Mouse (Mus musculus) CH12.LX (cell line): ENCODE measurements around the gene Ncf4.

Experiments
- CTCF ChIP-seq, 2 experiments: IDR thresholded peaks in 1 of 2; conservative IDR thresholded peaks in 1 of 2; 2 replicates each; pipeline ENCODE4 v1.5.1; 2011 to 2012; ENCODE audit warnings: low read depth in 2 of 2, low read length in 2 of 2, improper control_type of control experiment in 1 of 2, inconsistent platforms in 1 of 2, mild to moderate bottlenecking in 1 of 2, moderate library complexity in 1 of 2
- ELF1 ChIP-seq: IDR thresholded peaks from 2 replicates; pipeline ENCODE4 v1.6.1; 2014; ENCODE audit warnings: low read depth, mild to moderate bottlenecking, inconsistent platforms, low read length, improper control_type of control experiment
- EP300 ChIP-seq: IDR thresholded peaks from 2 replicates; pipeline ENCODE4 v1.6.1; 2011; ENCODE audit warnings: low read length, improper control_type of control experiment
- MAFK ChIP-seq: IDR thresholded peaks from 2 replicates; pipeline ENCODE4 v1.6.1; 2011; ENCODE audit warnings: low read length, improper control_type of control experiment; ENCODE audit not compliant: insufficient replicate concordance
- MAZ ChIP-seq: IDR thresholded peaks from 2 replicates; pipeline ENCODE4 v1.6.1; 2012; ENCODE audit warnings: low read depth, mild to moderate bottlenecking, inconsistent platforms, low read length, improper control_type of control experiment, moderate library complexity
- MXI1 ChIP-seq: IDR thresholded peaks from 2 replicates; pipeline ENCODE4 v1.6.1; 2011; ENCODE audit warnings: mild to moderate bottlenecking, low read depth, low read length, improper control_type of control experiment
- MYC ChIP-seq: IDR thresholded peaks from 2 replicates; pipeline ENCODE4 v1.6.1; 2011; ENCODE audit warnings: low read depth, mild to moderate bottlenecking, improper control_type of control experiment, low read length
- RAD21 ChIP-seq: IDR thresholded peaks from 2 replicates; pipeline ENCODE4 v1.6.1; 2011; ENCODE audit warnings: low read depth, mild to moderate bottlenecking, low read length, improper control_type of control experiment, moderate library complexity
- RCOR1 ChIP-seq: conservative IDR thresholded peaks from 2 replicates; pipeline ENCODE4 v1.6.1; 2012; ENCODE audit warnings: low read depth, mild to moderate bottlenecking, inconsistent platforms, low read length, improper control_type of control experiment
- SIN3A ChIP-seq: IDR thresholded peaks from 2 replicates; pipeline ENCODE4 v1.6.1; 2012; ENCODE audit warnings: low read length, improper control_type of control experiment, inconsistent platforms
- TCF12 ChIP-seq: IDR thresholded peaks from 2 replicates; pipeline ENCODE4 v1.6.1; 2014; ENCODE audit warnings: low read depth, mild to moderate bottlenecking, inconsistent platforms, low read length, improper control_type of control experiment
- USF1 ChIP-seq: IDR thresholded peaks from 2 replicates; pipeline ENCODE4 v1.6.1; 2014; ENCODE audit warnings: low read depth, mild to moderate bottlenecking, inconsistent platforms, low read length, improper control_type of control experiment
- ZC3H11A ChIP-seq: IDR thresholded peaks from 2 replicates; pipeline ENCODE4 v1.6.1; 2012; ENCODE audit warnings: low read depth, mild to moderate bottlenecking, inconsistent platforms, low read length, improper control_type of control experiment

DNA sequence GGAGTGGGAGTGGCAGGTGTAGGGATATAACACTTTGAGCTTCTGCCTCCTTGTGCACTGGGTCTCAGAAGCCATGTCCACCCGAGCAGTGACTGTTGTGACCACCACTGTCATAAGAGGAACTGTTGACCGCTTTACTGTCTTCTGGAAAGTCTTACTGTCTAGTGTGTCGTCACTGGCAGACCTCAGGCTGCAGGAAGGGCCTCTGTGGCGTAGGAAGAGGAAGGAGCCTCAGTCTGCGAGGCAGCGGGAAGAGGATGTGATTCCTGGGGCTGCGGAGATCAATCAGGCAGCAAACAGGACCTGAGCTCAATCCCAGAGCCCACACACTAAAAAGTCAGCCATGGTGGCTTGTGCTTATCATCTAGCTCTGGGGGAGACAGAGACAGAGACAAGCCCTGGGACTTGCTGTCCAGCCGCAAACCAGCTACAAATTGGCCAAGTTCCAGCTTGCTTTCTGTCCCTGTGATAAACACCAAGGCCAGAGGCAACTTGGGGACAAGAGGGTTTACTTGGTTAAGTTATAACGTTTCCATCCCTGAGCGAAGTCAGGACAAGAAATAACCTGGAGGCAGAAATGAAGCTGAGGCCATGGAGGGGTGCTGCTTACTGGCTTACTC lies 13.8 kb downstream of the Ncf4 start:
- TF ChIP-seq CTCF (conservative IDR thresholded peaks at IDR 0.05 in 1 of 2, IDR thresholded peaks at IDR 0.05 in 1 of 2; ENCODE audit: low read depth in 2 of 2, low read length in 2 of 2) (no peak), RCOR1 (no peak), TCF12 (no peak), MXI1 (no peak), USF1 (no peak), ZC3H11A (no peak), SIN3A (no peak), ELF1 (no peak), RAD21 (no peak), MAFK (no peak), EP300 (0 out of 2 replicates have a peak, but pooled peaks have one; percentile 12), MYC (no peak), MAZ (no peak)
